Mouse (Mus musculus) gastrocnemius, adult 2 months (tissue): ENCODE results near the gene 3110040N11Rik. TPM values are rescaled to one million over a fixed set of nuclear protein-coding genes. Genes with fewer than 3 reads are reported as not detected.
"Not testable (repeated sequence)": the region's sequence is repeated elsewhere in the genome, so short reads cannot be mapped to it uniquely, and the experiment has no call there.

Source experiments
- DNase-seq: peaks from one replicate; pipeline ENCODE4 v3.0.0; 2022
- H3K27ac ChIP-seq: fragments of 200-600 bp; 2 replicates; pipeline ENCODE4 v1.8.1; 2022; ENCODE audit warnings: mild to moderate bottlenecking
- H3K4me3 ChIP-seq: fragments of 200-600 bp; 2 replicates; pipeline ENCODE4 v1.8.1; 2022; ENCODE audit warnings: mild to moderate bottlenecking, moderate library complexity
- CTCF ChIP-seq: fragments of 200-600 bp; IDR thresholded peaks from 2 replicates; pipeline ENCODE4 v1.8.1; 2022; ENCODE audit warnings: antibody characterized with exemption, mild to moderate bottlenecking, moderate library complexity
- intact Hi-C: fragments of 180-260 bp; cut with DNase I; formaldehyde crosslinking; loops from one replicate; pipeline ENCODE4 v1.15.1; 2025
- long read RNA-seq, 2 experiments: library from polyadenylated mRNA; stranded (forward); transcript quantifications; one replicate each; pipeline ENCODE4 v2.0.0; 2021
- total RNA-seq, 2 experiments: library from RNA; stranded (reverse); gene quantifications; 2 replicates each; pipeline ENCODE4 v1.2.3; 2021

The 3110040N11Rik gene
- total RNA-seq: 10 to 100 TPM; 17.3 to 23.7 TPM
- long read RNA-seq, experiment 1, partial matches to known transcripts: 0 of 14 reads
- long read RNA-seq, experiment 1, other reads (novel, unspliced or antisense): 14 of 14 reads
- long read RNA-seq, experiment 2, partial matches to known transcripts: 2 of 23 reads
- long read RNA-seq, experiment 2, other reads (novel, unspliced or antisense): 19 of 23 reads

GRCm38 (mm10) chr7:81789095-81789757, at the start of gene 3110040N11Rik:
Gene 3110040N11Rik, minus strand, starts transcription at chr7:81789478.
- intact Hi-C loops: loop anchor here (2.0 to 5.0 kb wide), 2 partner anchors 73 to 166 kb away; no protein-coding TSS in a partner anchor
- TF ChIP-seq CTCF: peak; percentile 74
- peak within 1 kb of the TSS; percentile 90 for H3K4me3 ChIP-seq
- H3K27ac ChIP-seq: peak within 1 kb of the TSS; percentile 94
- DNase-seq: peak; percentile 91

DNA sequence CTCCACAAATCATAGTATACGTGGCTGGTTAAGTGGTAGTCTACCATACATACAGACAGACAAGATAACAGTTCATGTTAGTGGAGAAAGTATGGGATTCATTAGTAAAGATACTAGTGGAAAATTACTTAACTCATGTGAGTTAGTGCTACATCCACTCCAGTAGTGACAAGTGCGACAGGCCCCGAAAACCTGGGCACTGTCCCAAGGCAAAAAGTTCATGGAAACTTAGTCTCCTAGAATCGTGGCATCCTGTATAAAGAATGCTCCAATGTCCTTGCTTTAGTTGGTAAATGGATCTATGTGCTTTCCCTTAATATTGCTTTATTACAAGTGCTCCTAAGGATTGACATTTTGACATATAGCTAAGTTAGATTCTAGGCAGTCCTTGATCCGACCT, 48.5 kb upstream of the 3110040N11Rik start:
- DNase-seq, H3K27ac ChIP-seq, H3K4me3 ChIP-seq: not testable (repeated sequence)
- intact Hi-C loops: loop anchor here (2.0 kb wide), 1 partner anchor 31 kb away; no protein-coding TSS in a partner anchor

DNA sequence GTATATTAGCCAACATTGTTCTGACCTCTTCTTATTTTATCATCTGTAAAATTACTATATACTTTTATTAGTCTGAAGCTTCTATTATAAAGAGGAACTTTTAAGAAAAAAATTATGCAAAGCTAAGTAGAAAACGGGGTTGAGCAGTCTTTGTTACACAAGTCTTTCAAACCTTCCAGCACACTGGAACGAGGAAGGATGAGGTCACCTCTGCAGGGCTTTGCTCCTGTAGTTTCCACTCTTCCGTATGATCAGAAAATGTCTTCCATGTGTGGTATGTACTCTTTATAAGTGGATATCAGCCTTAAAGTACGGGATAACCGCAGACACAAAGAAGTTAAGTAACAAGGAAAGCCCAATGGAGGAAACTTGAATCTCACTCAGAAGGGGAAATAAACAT, 46.2 kb upstream of the 3110040N11Rik start:
- intact Hi-C loops: no loop called here
- Histone ChIP-seq H3K4me3 (no peak overlapping the region), H3K27ac (no peak overlapping the region)
- no peak for DNase-seq
- TF ChIP-seq CTCF: no peak

- TF ChIP-seq CTCF: peak; percentile 9; the same call in 1 of the 2 replicates
- intact Hi-C loops: no loop called here
- Histone ChIP-seq H3K27ac (no peak overlapping the region), H3K4me3 (no peak overlapping the region)
- no peak for DNase-seq
Observed at GRCm38 (mm10) chr7:81834847-81835246, 45.6 kb upstream of the 3110040N11Rik start.

GRCm38 (mm10) chr7:81829379-81829894, 40.2 kb upstream of the 3110040N11Rik start, which contains the start of gene Btbd1:
Gene Btbd1, minus strand, starts transcription at chr7:81829431.
- intact Hi-C loops: no loop called here

DNA sequence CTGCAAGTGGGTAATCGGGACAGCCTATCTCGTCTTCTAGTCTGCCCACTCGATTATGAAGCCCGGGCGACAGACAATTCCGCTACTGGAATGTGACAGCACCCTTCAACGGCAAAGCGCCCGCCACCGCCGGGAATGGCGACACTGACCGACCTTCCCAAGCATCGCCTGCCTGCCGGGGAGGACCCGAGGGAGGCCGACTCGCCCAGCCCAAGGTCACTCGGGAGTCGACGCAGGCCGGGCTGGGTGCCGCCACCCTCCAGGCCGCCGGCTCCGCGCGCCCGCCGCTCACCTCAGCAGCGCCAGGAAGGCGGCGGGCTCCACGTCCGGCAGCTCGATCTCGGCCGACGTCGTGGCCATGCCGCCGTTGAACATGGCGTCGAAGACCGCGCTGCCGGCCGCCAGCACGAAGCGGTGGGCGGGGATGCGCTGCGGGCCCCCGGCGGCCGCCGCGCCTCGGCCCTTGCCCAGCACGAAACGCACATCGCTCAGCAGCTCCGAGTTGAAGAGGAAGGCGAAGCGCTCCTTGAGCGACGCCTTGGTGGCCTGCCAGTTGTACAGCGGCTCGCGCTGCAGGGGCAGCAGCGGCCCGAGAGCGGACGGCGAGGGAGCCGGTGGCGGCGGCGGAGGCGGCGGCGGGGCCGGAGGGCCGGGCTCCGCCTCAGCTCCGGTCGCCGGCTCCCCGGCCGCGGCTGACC, 39.6 kb upstream of the 3110040N11Rik start:
- peak; percentile 77 for DNase-seq
- intact Hi-C loops: loop anchor here (1.0 kb wide), 1 partner anchor 39 kb away; no protein-coding TSS in a partner anchor
- peak overlapping the region; percentile 94 for H3K4me3 ChIP-seq
- peak overlapping the region; percentile 95 for H3K27ac ChIP-seq
- TF ChIP-seq CTCF: no peak

More at GRCm38 (mm10) chr7:81829379-81829894, 40.2 kb upstream of the 3110040N11Rik start, which contains the start of gene Btbd1:
- peak; percentile 94 for DNase-seq
- H3K27ac ChIP-seq: peak within 1 kb of the TSS; percentile 95
- no peak for TF ChIP-seq CTCF
- H3K4me3 ChIP-seq: peak within 1 kb of the TSS; percentile 94

DNA sequence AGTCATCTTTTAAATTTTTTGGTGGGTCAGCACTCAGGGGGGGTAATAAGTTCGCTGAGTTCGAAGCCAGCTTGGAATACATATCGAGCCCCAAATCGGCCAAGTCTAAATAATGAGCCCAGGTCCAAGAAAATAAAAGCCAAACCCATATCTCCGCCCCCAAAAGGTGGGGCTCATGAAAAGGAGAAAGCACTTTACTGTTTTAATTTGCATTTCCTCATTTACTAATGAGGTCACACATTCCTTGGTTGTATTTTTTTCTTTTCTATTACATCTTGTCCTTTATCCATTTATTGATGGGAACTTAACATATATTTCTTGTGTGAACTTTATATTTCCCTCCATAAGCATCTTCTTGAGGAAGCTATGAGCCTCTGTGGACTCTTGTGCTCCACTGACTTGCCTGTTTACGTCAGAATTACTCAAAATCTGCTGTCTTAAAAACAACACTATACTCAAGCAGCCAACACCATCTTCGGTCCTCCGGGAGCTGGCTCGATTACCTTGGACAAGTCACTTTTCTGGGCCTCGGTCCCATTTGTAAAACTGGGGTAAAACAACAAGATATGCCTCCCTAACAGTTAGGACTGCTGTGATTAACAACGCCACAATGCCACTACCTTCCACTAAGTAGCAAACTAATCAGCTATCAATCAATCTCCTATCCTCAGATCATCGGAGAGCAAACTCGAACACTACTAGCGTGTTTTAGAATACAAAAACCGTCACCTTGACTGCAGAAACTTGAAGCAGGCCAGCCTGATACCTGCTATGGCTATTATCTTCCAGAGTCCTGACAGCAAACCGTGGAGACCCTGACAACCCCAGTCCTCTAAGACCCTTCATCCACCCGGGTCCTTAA, 38.8 kb upstream of the 3110040N11Rik start:
- H3K4me3 ChIP-seq: peak overlapping the region; percentile 94
- peak overlapping the region; percentile 95 for H3K27ac ChIP-seq
- TF ChIP-seq CTCF: no peak
- DNase-seq: no peak
- intact Hi-C loops: loop anchor here (1.0 kb wide), 1 partner anchor 38 kb away; no protein-coding TSS in a partner anchor

DNA sequence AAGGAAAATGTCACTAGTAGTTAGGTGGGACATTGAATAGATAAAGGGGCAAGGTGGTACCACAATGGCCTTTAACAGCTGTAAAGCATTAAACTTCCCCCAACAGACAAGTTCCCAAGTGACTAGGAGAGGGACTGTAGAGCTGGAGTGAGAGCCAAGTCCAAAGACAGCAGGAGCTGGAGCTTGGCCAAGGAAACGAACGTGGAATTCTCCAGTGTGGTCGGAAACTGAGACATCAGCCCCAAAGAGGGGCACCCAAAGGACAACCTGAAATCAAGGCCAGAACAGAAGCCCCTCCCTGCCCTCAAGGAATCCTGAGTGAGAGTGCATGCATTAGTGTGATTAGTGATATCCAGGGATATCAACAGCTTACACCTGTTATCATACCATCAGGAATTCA, 36.1 kb upstream of the 3110040N11Rik start:
- H3K27ac ChIP-seq: peak overlapping the region; percentile 59; the same call in 1 of the 2 replicates
- no peak for TF ChIP-seq CTCF
- intact Hi-C loops: no loop called here
- DNase-seq: no peak
- H3K4me3 ChIP-seq: peak overlapping the region; percentile 13

DNA sequence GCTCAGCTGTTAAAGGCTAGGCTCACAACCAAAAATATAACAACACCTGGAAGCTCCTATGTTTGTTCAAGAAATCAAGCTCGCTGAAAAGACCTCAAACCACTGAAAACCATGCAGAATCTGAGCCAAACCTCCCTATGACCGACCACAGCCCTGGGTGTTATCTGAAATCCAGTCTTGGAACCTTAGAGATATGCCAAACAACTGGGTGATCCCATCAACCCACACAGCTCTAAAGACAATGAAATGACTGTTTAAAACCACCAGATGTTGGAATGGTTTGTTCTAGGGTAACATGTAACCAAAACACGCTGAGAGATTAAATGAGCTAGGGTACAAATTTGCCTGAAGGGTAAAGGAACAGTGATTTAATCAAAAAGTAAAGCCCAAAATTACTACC, 35.6 kb upstream of the 3110040N11Rik start:
- H3K27ac ChIP-seq: peak overlapping the region; percentile 31; the same call in 1 of the 2 replicates
- intact Hi-C loops: no loop called here
- H3K4me3 ChIP-seq: no peak overlapping the region
- no peak for DNase-seq
- TF ChIP-seq CTCF: no peak

DNA sequence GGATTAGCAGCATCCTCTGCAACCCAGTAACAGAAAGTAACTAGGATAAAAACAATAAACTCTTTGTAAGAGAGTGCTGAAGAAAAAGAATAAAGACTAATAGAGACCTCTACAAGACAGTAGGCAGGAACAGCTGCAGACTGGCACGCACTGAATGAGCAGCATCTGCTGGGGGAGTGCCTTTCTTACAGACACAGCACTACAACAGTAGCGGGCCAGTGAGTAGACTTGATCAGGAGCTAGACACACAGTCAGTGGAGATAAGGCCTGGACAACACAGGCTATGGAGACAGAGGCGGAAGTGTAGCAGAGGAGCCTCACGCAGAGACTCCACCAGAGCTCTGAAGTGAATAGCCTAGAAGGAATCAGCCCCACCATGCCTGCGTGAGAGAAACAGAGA, 16.8 kb upstream of the 3110040N11Rik start:
- no peak overlapping the region for H3K27ac ChIP-seq
- H3K4me3 ChIP-seq: no peak overlapping the region
- intact Hi-C loops: loop anchor here (2.0 kb wide), 1 partner anchor 33 kb away; no protein-coding TSS in a partner anchor
- DNase-seq: no peak
- TF ChIP-seq CTCF: no peak

DNA sequence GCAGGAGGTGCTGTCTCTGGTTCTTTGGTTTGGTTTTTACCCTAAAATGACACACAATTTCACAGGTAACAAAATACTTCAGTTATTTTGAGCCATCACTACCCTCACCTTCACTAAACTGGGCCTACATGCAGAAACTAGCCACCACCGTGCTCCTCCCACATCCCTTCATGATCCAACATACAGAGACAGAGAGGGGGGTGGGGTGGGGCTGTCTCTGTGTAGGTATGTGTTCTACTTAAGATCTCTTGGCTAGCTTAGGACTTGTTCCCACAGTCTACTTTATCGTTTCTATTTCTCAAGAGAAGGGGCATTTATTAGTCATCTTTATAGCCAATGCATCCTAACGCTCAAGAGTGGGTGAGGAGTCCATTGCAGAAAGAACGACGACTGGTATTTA, 742 bp downstream of the 3110040N11Rik start:
- DNase-seq: no peak
- peak overlapping the region; percentile 90 for H3K4me3 ChIP-seq
- H3K27ac ChIP-seq: peak overlapping the region; percentile 94
- intact Hi-C loops: loop anchor here (2.0 to 5.0 kb wide), 2 partner anchors 74 to 166 kb away; no protein-coding TSS in a partner anchor
- no peak for TF ChIP-seq CTCF
